Mouse (Mus musculus) brain, embryonic 14.5 days (tissue): ENCODE data around the gene Cort.
A peak's percentile ranks its signal among the peaks of the same experiment; 100 is the strongest.

Experiments
- CTCF ChIP-seq: fragments of 200-500 bp; IDR thresholded peaks from 2 replicates; pipeline ENCODE4 v1.5.1; 2012; ENCODE audit warnings: inconsistent platforms, mild to moderate bottlenecking, moderate library complexity, borderline replicate concordance; ENCODE audit not compliant: insufficient read depth, insufficient read length; ENCODE audit errors: extremely low read depth
- POLR2A ChIP-seq: fragments of 200-500 bp; IDR thresholded peaks from 2 replicates; pipeline ENCODE4 v1.6.1; 2012; ENCODE audit warnings: mild to moderate bottlenecking, inconsistent platforms, borderline replicate concordance; ENCODE audit not compliant: poor library complexity, insufficient read depth, insufficient read length, severe bottlenecking; ENCODE audit errors: extremely low read depth

GRCm38 (mm10) chr4:149103875-149104561 lies 22.5 kb downstream of the Cort start, which contains the start of gene Dffa:
- TF ChIP-seq POLR2A = peak; percentile 34; the same call in 1 of the 2 replicates
- TF ChIP-seq CTCF = no peak
